Mouse (Mus musculus) kidney, postnatal 36 days (tissue): Measurements from ENCODE around the gene Zfp607b.
A peak's percentile ranks its signal among the peaks of the same experiment; 100 is the strongest.

ENCODE experiments used
- DNase-seq, 2 experiments: peaks; one replicate each; pipeline ENCODE4 v3.0.0; 2021 to 2022; ENCODE audit warnings: mixed read lengths in 2 of 2

Zfp607b gene

DNA sequence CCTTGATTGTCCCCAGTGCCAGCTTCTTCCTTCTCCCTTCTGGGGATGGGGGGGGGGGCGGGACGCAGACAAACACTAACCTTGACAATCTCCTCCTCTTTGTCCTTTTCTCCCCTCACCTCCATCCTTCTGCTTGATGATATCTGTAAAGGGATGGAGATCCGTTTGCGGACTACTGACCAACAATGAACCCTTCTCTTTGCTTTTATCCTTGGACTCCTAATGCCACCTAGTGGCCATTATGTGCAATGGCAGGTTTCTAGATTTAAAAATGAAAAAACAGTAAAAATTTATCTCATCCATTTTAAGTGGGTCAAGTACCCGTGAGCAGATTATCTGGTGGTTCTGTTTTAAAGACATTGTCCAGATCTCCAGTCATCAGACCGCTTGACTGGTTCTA, 3.5 kb upstream of the Zfp607b start:
- peak in 1 of 2 experiments; percentile 17 for DNase-seq

DNA sequence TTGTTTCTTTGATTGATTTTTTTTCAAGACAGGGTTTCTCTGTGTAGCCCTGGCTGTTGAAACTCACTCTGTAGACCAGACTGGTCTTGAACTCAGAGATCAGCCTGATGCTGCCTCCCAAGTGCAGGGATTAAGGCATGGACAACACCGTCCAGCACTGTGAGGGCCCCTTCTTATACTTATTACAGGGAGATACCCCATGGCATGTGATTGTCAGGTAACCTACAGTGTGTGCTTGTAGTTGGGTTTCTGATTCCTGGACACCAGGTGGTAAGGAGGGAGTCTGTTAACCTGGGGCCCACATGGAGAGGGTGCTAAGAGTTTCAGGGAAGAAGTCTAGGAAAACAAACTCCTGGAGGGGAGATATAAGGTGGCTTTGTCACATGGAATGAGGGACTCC, 2.1 kb upstream of the Zfp607b start:
- no peak for DNase-seq

DNA sequence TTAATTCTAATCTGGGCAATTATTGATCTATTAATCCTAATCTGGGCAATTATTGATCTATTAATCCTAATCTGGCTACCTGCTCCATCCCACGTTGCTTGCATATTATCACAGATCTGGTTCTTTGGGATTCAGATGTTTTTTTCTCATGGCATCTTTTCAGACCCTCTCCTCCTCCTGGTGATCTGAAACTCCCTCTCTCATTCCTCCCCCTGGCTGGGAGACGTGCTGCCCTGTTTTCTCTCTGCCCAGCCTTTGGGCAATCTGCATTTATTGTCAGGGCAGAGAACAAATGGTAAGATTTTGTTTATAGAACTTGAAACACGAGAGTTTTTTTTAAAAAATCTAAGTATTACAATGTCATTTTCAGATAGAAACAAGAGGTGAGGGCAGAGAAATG, 1.3 kb upstream of the Zfp607b start:
- DNase-seq = no peak

DNA sequence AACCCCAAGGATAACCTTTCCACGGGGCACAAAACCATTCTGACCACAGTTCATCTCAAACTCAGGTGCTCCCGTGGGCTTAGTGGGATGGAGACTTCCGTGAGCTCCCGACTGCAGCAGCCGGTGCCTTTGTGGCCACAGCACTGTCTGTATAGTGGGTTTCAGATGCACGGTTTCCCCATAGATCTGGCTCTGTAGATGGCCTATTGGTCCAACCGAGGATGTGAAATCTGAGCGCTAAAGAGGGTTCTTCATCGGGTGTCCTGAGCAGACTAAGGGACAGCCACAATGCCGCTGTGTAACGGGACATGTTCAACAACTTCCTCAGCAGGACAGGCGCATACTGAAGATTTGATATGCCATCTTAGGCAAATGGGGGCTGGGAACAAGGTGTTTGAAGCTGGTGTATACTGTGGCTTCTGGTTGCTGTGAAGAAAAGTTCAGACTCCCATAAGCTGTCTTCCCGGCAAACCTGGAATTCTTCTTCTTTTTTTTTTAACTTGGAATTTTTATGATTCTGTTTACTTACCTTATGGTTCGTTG, 823 bp upstream of the Zfp607b start:
- no peak for DNase-seq

DNA sequence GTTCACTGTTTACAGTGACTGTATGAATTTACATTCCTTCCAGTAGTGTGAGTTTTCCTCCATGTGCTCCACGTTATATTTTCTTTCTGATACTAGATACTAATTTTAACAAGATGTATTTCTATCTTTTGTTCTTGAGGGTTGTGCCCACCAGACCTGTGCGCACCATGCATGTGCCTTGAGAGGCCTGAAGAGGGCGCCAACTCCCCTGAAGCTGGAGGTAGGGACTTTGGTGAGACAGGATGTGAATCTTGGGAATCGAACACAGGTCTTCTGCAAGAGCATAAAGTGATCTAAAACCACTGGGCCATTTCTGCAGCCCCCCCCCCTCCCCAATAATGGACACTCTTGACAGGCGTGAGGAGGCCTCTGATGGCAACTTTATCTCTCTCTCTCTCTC, 1.9 kb downstream of the Zfp607b start:
- peak; percentile 9 to 56 for DNase-seq

DNA sequence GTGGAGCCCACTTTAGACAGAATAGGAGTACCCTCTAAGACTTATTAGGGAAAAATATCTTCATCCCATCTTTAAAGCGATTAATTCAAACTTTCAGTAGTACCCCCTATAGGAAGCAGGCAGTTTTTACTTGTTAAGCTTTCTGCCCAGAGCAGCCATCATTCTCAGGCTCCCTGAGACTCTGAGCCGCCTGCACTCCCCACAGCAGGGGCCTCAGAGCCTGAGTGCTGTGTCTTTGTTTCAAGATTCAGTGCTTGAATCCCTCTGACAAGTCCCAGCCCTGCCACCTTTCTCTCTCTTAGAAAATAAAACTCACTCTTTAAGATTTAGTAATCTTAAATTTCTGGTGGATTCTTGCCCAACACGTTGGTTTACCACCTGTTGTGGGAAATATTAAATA, 7.6 kb downstream of the Zfp607b start:
- DNase-seq = no peak

DNA sequence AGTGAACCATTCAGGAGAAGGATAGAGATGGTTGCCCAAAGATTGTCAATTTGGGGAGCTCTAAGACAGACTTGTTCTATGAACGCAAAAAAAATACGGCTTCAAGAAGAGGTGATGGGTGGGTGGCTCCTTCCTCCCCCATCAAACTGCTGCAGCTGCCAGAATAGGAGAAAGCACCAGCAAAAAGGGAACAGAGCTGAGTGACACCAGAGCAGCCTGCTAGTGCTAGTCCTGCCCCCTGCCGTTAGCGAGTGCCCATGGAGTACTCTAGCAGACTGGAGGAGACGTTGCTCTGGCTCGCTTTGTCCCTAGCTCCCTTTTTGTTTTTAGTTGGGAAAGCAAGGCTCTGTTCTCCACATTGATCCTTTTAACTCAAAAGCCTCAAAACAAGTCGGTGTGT, 21.3 kb downstream of the Zfp607b start:
- DNase-seq = no peak

DNA sequence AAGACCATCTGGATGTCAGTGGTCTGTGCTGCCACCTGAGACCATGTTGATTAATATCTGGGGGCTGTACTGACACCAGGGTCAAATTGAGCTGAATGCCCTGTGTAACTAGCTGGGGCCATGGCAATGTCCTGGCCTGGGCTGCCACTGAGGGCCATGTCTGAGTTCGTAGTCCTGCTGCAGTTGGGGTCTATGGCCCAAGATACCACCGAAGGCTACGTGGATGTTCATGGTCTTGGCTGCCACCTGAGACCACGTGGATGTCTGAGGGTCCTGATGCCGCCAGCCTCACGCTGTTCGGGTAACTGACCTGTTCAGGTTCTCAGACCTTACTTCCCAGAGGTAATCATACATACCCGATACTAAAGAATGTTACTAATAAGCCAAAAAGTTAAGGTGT, 32.8 kb downstream of the Zfp607b start:
- no peak for DNase-seq

DNA sequence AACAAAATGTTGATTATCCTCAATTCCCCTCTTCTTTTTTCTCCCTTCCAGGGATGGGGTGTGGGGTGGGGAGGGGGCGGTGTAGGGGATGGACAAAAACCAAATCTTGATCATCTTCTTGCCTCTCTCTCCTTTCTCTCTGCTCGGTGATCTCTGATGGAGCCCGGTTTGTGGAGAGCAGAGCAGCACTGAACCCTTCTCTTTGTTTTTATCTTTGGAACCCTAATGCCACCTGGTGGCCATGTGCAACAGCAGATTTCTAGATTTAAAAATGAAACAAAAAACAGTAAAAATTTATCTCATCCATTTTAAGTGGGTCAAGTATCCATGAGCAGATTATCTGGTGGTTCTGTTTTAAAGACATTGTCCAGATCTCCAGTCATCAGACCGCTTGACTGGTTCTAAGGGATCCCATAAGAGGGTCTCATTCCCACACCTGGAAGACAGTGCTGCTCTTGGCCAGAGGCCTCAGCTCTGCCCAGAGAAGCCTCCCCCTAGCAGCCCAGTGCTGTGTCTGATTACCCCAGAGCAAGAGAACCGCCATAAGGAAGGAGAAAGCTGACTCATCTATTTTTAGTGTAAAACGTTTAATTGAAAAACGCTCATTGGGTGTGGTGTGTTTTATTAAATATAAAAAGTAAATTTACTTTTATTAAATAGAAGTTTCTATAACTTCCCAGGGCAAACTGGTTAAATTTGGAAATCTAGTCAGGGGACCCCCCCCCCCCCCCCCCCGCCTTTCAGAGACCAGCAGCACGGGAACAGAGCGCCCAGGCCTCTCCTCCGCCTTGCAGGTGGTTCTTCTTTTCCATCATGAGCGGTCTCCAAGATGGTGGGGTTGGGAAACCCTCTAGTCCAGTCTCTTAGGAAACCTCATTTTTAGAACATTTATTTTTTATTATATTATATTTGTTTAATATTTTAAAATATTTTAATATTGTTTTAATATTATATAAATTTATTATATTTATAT, 36.7 kb downstream of the Zfp607b start:
- peak; percentile 33 to 55 for DNase-seq

DNA sequence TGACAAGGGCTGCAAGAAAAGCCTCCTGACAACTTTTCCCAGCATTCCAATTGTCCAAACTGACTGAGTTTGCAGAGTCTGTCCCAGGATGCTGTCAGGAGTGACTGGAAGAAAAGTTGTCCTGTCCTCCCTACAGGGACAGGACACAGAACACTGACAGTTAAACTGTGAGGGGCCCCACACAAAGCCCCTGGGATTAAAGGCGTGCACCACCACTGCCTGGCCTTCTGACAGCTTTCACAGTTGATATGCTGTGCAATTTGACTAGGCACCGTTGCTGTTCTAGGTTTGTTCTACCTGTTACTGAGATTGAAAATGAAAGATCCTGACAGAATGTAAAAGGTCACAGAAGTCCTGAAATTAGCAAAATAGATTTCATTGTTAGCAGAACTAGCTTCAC, 38.3 kb downstream of the Zfp607b start:
- DNase-seq = no peak

DNA sequence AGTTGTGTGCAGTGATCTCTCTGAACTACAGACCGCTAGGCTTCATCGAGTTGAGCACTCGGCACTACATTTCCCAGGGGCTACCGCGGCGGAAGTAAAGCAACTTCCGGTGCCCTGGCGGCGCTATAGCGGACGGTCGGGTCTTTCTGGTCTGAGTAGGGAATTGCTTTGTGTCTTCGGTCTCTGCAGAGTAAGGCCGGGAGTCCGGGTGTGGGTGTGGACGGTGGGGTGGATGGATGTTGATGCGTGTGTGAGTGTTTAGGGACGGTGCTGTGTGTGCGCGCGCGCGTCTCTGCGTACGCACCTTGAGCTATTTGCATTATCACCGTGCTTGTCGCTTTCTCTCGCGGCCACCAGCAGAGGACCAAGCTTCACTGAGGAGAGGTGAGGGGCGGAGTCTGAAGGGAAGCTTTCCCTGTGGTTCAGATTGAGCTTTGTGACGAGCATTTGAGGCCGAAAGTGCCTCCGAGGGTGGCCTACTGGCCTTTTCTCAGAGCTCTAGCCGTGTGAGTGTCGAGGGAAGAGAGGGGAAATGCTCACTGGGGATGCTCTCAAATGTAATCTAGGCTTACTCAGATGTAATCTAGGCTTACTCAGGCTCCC, 42.2 kb downstream of the Zfp607b start, which contains the start of gene Zfp60:
Gene Zfp60, plus strand, starts transcription at position 109 of the 603 bp plus-strand sequence.
- peak; percentile 87 to 91 for DNase-seq

DNA sequence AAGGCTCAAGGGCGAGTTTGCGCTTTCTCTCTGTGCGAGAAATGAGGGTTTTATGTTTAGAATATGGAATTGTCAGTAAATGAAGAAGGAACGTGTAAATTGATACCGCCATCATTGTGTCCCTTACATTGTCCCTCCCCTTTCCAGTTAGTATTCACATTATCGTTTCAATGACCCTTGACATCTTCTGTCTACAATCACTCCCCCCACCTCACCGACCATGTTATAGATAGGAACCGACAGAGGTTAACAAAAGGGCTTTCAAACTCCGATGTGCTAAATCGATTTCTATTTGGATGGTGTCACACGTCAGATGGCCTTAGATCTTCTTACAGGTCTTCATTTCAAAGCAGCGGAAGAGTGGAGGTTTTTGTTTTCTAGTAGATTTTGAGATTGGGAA, 42.8 kb downstream of the Zfp607b start:
- DNase-seq = no peak

DNA sequence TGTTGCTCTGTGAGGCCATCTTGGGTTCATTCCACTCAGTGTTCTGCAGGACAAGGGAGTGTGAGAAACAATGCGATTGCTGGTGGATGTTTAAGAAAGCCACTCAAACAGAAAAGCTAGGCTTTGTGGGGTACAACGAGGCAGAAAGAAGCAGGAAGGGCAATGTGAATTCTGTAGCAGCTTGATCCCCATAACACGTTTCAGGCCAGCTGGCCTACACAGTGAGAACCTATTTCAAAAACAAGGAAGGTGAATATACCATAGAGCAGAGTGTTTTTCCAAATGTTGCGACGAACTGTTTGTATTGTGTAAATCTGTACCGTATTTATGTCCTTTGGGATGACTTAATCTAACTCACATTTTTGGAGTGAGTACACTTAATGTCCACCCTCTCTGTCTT, 43.4 kb downstream of the Zfp607b start:
- no peak for DNase-seq

DNA sequence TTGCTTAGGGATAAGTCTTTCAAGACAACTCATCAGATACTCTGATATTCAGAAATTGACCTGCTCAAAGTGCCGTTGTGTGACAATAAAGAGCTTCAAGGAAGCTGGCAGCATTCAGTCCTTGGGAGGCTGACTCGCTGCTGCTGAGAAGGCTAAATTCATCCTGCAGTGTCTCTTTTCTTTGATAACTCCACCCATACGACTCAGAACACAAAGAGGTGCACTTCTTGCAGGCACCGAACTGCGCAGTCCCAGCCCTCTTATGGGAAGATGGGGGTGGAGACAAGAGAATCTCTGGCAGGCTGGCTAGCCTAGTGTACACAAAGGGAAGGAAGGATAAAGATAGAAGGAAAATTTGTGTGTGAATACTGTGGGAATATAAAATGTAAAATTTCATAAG, 46.3 kb downstream of the Zfp607b start:
- DNase-seq = no peak
